Mouse (Mus musculus) heart, embryonic 14.5 days (tissue): ENCODE measurements around the gene Zfp691. TPM values are rescaled to one million over a fixed set of nuclear protein-coding genes. Genes with fewer than 3 reads are reported as not detected.

Source experiments
- ATAC-seq: fragments of 200-750 bp; cut with Nextera tagmentation; 2 replicates; pipeline ENCODE4 v1.8.0; 2017; ENCODE audit warnings: low read depth, moderate TSS enrichment; ENCODE audit not compliant: insufficient number of reproducible peaks, insufficient read depth, low FRiP score
- H3K27ac ChIP-seq, 2 experiments: fragments of 200-500 bp in 1 of 2; fragments of 300-500 bp in 1 of 2; sonication (generic) in 1 of 2; replicated peaks in 1 of 2; 2 replicates each; pipeline ENCODE4 v1.5.1; 2012 to 2014; ENCODE audit warnings: low read depth in 2 of 2, low read length in 2 of 2, control low read depth in 1 of 2, mild to moderate bottlenecking in 1 of 2, mixed read lengths in 1 of 2; ENCODE audit not compliant: control insufficient read depth in 1 of 2, insufficient read depth in 1 of 2
- H3K27me3 ChIP-seq: fragments of 300-500 bp; sonication (generic); 2 replicates; pipeline ENCODE4 v1.6.1; 2014; ENCODE audit warnings: mild to moderate bottlenecking, low read length, control low read depth; ENCODE audit not compliant: control insufficient read depth, insufficient read depth
- H3K36me3 ChIP-seq: fragments of 300-500 bp; sonication (generic); 2 replicates; pipeline ENCODE4 v1.6.1; 2014; ENCODE audit warnings: mild to moderate bottlenecking, control low read depth, low read length, mixed read lengths; ENCODE audit not compliant: control insufficient read depth, insufficient read depth
- H3K4me1 ChIP-seq, 2 experiments: fragments of 200-500 bp in 1 of 2; fragments of 300-500 bp in 1 of 2; sonication (generic) in 1 of 2; 2 replicates each; pipeline ENCODE4 v1.6.1; 2012 to 2014; ENCODE audit warnings: low read length in 2 of 2, control low read depth in 1 of 2, mixed read lengths in 1 of 2; ENCODE audit not compliant: control insufficient read depth in 2 of 2, insufficient read depth in 2 of 2
- H3K4me2 ChIP-seq: fragments of 300-500 bp; sonication (generic); 2 replicates; pipeline ENCODE4 v1.6.1; 2014; ENCODE audit warnings: mild to moderate bottlenecking, low read length
- H3K4me3 ChIP-seq, 2 experiments: fragments of 200-500 bp in 1 of 2; fragments of 300-500 bp in 1 of 2; sonication (generic) in 1 of 2; 2 replicates each; pipeline ENCODE4 v1.5.1; 2012 to 2014; ENCODE audit warnings: low read length in 2 of 2, mild to moderate bottlenecking in 2 of 2, control low read depth in 1 of 2, low read depth in 1 of 2, moderate library complexity in 1 of 2; ENCODE audit not compliant: control insufficient read depth in 1 of 2, insufficient read depth in 1 of 2
- H3K9ac ChIP-seq: fragments of 300-500 bp; sonication (generic); 2 replicates; pipeline ENCODE4 v1.6.1; 2014; ENCODE audit warnings: mild to moderate bottlenecking, low read length
- H3K9me3 ChIP-seq: fragments of 300-500 bp; sonication (generic); 2 replicates; pipeline ENCODE4 v1.6.1; 2016; ENCODE audit warnings: low read length, control low read depth; ENCODE audit not compliant: control insufficient read depth
- WGBS: fragments of 180-500 bp; shearing (Covaris S2); extraction: QIAGEN DNeasy Blood & Tissue Kit; methylation state at CpG from one replicate; pipeline ENCODE4 v1.1.7; 2014; 5-methylcytosine and 5-hydroxymethylcytosine counted together
- polyA plus RNA-seq: library from polyadenylated mRNA; unstranded; fragments of >200 nt; fragmentation: Nextera tagmentation; extraction: Ambion mirVana; gene quantifications from 2 replicates; pipeline ENCODE4 v1.2.1, GENCODE M21; 2014

Gene Zfp691
- polyA plus RNA-seq, 1 experiment from 2014 or later, result 12.0 TPM

- no peak overlapping the region for H3K4me2 ChIP-seq
- no peak for ATAC-seq
- peaks cover 0 to 9% of the 10 kb centered on the region in 2 experiments; a peak in 2 of 4 replicates for H3K4me1 ChIP-seq
- no peaks in the 10 kb centered on the region for H3K27me3 ChIP-seq
- no peak overlapping the region for H3K4me3 ChIP-seq
- H3K36me3 ChIP-seq, result peaks cover 31% of the 10 kb centered on the region
- no peak overlapping the region for H3K27ac ChIP-seq
- WGBS, result 6% methylated on average over 4 of the region's 4 CpGs
- no peak overlapping the region for H3K9ac ChIP-seq
- no peaks in the 10 kb centered on the region for H3K9me3 ChIP-seq
Measured at GRCm38 (mm10) chr4:119167663-119168062, 6.3 kb downstream of the Zfp691 start.

DNA sequence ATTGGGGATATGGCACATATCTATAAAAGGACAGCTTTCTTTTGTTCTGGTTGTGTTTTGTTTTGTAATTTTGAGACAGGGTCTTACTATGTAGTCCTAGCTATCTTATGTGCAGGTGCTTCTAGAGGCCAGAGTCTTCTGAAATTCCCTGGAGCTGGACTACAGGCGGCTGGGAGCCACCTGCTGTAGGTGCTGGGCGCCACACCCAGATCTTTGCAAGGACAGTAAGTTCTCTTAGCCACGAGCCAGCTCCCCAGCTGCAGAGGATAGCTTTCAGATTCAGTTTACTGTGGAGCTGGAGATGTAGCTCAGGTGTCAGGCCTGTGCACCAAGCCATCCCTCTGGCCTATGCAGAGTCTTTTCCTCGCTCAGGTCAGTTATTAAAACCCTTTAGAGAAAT lies 6.9 kb downstream of the Zfp691 start:
- no peak overlapping the region for H3K9ac ChIP-seq
- H3K9me3 ChIP-seq, result no peaks in the 10 kb centered on the region
- no peak overlapping the region for H3K4me2 ChIP-seq
- H3K27me3 ChIP-seq, result no peaks in the 10 kb centered on the region
- H3K4me3 ChIP-seq, result no peak overlapping the region
- no peak overlapping the region for H3K27ac ChIP-seq
- no peak for ATAC-seq
- 0 out of 4 replicates have a peak, but pooled peaks cover 0 to 5% of the 10 kb centered on the region in 2 experiments for H3K4me1 ChIP-seq
- WGBS, result 74% methylated on average over 4 of the region's 4 CpGs
- peaks cover 31% of the 10 kb centered on the region for H3K36me3 ChIP-seq

- Histone ChIP-seq H3K4me2 (no peak overlapping the region), H3K4me1 (no peaks in the 10 kb centered on the region), H3K9me3 (no peaks in the 10 kb centered on the region), H3K4me3 (no peak overlapping the region), H3K36me3 (peaks cover 31% of the 10 kb centered on the region), H3K27me3 (no peaks in the 10 kb centered on the region), H3K27ac (no peak overlapping the region), H3K9ac (no peak overlapping the region)
- 57% methylated on average over 7 of the region's 7 CpGs for WGBS
- no peak for ATAC-seq
Measured at GRCm38 (mm10) chr4:119165916-119166315, 8.1 kb downstream of the Zfp691 start.

DNA sequence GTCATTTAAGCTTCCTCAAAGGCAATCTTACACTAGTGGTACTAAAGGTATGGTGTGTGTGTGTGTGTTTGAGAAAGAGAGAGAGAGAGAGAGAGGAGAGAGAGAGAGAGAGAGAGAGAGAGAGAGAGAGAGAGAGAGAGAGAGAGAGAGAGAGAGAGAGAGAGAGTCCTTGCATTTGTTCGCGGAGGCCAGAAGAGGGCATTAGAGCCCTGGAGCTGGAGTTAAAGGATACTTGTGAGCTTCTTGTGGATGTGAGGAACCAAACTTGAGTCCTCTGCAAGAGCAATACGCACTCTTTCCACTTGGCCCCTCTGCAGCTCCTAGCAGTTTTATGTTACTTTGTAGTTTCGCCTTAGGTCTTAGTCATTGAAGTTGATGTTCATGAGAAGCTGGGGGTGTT lies 11.0 kb downstream of the Zfp691 start:
- no peaks in the 10 kb centered on the region for H3K4me1 ChIP-seq

GRCm38 (mm10) chr4:119161358-119161757 lies 12.6 kb downstream of the Zfp691 start:
- H3K27ac ChIP-seq, result no peak overlapping the region
- no peak overlapping the region for H3K9ac ChIP-seq
- H3K4me1 ChIP-seq, result no peaks in the 10 kb centered on the region
- no peaks in the 10 kb centered on the region for H3K36me3 ChIP-seq
- H3K27me3 ChIP-seq, result no peaks in the 10 kb centered on the region
- 73% methylated on average over 3 of the region's 3 CpGs for WGBS
- no peak overlapping the region for H3K4me2 ChIP-seq
- no peaks in the 10 kb centered on the region for H3K9me3 ChIP-seq
- no peak overlapping the region for H3K4me3 ChIP-seq
- ATAC-seq, result no peak

More for the DNA sequence above, 11.0 kb downstream of the Zfp691 start:
- Histone ChIP-seq H3K4me3 (no peak overlapping the region), H3K27ac (no peak overlapping the region), H3K9ac (no peak overlapping the region), H3K4me2 (no peak overlapping the region), H3K36me3 (peaks cover 2% of the 10 kb centered on the region), H3K9me3 (no peaks in the 10 kb centered on the region), H3K27me3 (no peaks in the 10 kb centered on the region)
- 76% methylated on average over 4 of the region's 4 CpGs for WGBS
- no peak for ATAC-seq

GRCm38 (mm10) chr4:119157891-119158290 lies 16.1 kb downstream of the Zfp691 start:
- Histone ChIP-seq H3K4me1 (no peaks in the 10 kb centered on the region), H3K4me3 (no peak overlapping the region), H3K4me2 (no peak overlapping the region), H3K27ac (no peak overlapping the region), H3K9me3 (no peaks in the 10 kb centered on the region), H3K27me3 (no peaks in the 10 kb centered on the region), H3K9ac (no peak overlapping the region), H3K36me3 (no peaks in the 10 kb centered on the region)
- 59% methylated on average over 5 of the region's 5 CpGs for WGBS
- ATAC-seq, result no peak

- no peak overlapping the region for H3K4me3 ChIP-seq
- no peak overlapping the region for H3K4me2 ChIP-seq
- WGBS, result 32% methylated on average over 2 of the region's 2 CpGs
- H3K36me3 ChIP-seq, result no peaks in the 10 kb centered on the region
- H3K27ac ChIP-seq, result no peak overlapping the region
- H3K4me1 ChIP-seq, result no peaks in the 10 kb centered on the region
- no peak for ATAC-seq
- no peaks in the 10 kb centered on the region for H3K9me3 ChIP-seq
- H3K27me3 ChIP-seq, result no peaks in the 10 kb centered on the region
- H3K9ac ChIP-seq, result no peak overlapping the region
Measured at GRCm38 (mm10) chr4:119157186-119157585, 16.8 kb downstream of the Zfp691 start.

- H3K4me2 ChIP-seq, result no peak overlapping the region
- no peak for ATAC-seq
- WGBS, result 74% methylated on average over 11 of the region's 11 CpGs
Measured at GRCm38 (mm10) chr4:119148741-119149140, 25.3 kb downstream of the Zfp691 start.

More at GRCm38 (mm10) chr4:119148741-119149140, 25.3 kb downstream of the Zfp691 start:
- Histone ChIP-seq H3K4me3 (no peak overlapping the region), H3K9ac (no peak overlapping the region), H3K27ac (no peak overlapping the region), H3K27me3 (no peaks in the 10 kb centered on the region), H3K9me3 (no peaks in the 10 kb centered on the region), H3K4me1 (no peaks in the 10 kb centered on the region), H3K36me3 (no peaks in the 10 kb centered on the region)
